Mouse (Mus musculus) liver, postnatal 0 days (tissue): Measurements from ENCODE around the gene Scel.

Experiments
- CTCF ChIP-seq: sonication (generic); IDR thresholded peaks from 2 replicates; pipeline ENCODE4 v1.5.1; 2016; ENCODE audit warnings: antibody characterized with exemption, low read depth
- EP300 ChIP-seq: IDR thresholded peaks from 2 replicates; pipeline ENCODE4 v1.6.1; 2016; ENCODE audit warnings: antibody characterized with exemption, low read depth, mild to moderate bottlenecking

DNA sequence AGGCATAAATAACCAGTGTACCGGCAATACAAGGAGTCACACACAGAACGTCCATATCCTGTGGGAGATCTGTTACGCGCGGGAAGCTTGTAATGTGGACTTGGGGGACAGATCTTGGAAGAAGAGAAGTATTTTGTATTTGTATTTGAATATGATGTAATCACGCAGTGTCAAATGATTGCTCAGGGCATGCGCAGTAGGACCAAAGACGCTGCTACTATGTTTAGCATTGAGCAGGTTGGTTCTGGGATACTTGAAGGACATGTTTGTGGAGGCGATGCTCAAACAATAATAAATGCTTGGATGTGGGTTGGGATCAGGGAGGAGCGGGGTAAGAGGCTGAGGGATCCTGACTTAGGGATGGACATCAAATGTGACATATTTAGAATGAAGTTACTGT, 37.8 kb downstream of the Scel start:
- no peak for TF ChIP-seq CTCF
- no peak for TF ChIP-seq EP300
